In genomic region chr10:97313407-97313901, GRCm38 (mm10) we compare ENCODE assay signal across 8 mouse cellular contexts.
DNase-seq lines count a peak whose midpoint lies in the region; ATAC-seq lines count a peak whose summit lies in the region.

No protein-coding gene starts in this region.

- peak overlapping the region; percentile 66 for H3K4me2 ChIP-seq in heart, embryonic 12.5 days
- H3K4me2 ChIP-seq in kidney, embryonic 16.5 days (replicated peaks; ENCODE audit: low read depth, low read length): peak overlapping the region; percentile 72

- DNase-seq in B cell, adult 2 months: peak; percentile 78 to 81
- DNase-seq in brain, embryonic 18.5 days (ENCODE audit: low read depth, low spot score): peak; percentile 93
- peak; percentile 70 for DNase-seq in liver
- peak; percentile 20 to 46 for DNase-seq in monocyte, adult 2 months (ENCODE audit: low read depth in 1 of 2, low spot score in 2 of 2)
- DNase-seq in spleen, postnatal 14 days (ENCODE audit: low spot score in 2 of 2): peak; percentile 51 to 64

- peak; percentile 73 for ATAC-seq in erythroid progenitor cell, adult 5-6 weeks (replicated peaks; ENCODE audit: low FRiP score, poor library complexity, severe bottlenecking)
- ATAC-seq in heart, embryonic 12.5 days (ENCODE audit: insufficient number of reproducible peaks, low FRiP score): peak; percentile 89
- ATAC-seq in kidney, embryonic 16.5 days (ENCODE audit: low FRiP score, low TSS enrichment): peak; percentile 96

- H3K4me3 ChIP-seq in heart, embryonic 12.5 days: peak overlapping the region; percentile 49
- peak overlapping the region; percentile 59 for H3K4me3 ChIP-seq in kidney, embryonic 16.5 days (ENCODE audit: low read length)

- peak overlapping the region; percentile 88 for H3K27ac ChIP-seq in heart, embryonic 12.5 days (ENCODE audit: poor library complexity, severe bottlenecking)
- H3K27ac ChIP-seq in kidney, embryonic 16.5 days (ENCODE audit: low read length): peak overlapping the region; percentile 97

- no peaks in the 10 kb centered on the region for H3K27me3 ChIP-seq in heart, embryonic 12.5 days (replicated peaks)
- H3K27me3 ChIP-seq in kidney, embryonic 16.5 days (ENCODE audit: insufficient read depth, low read length): no peaks in the 10 kb centered on the region

- no peaks in the 10 kb centered on the region for H3K4me1 ChIP-seq in heart, embryonic 12.5 days (replicated peaks)
- peaks cover 6% of the 10 kb centered on the region; the same call in 1 of the 2 replicates for H3K4me1 ChIP-seq in kidney, embryonic 16.5 days (ENCODE audit: insufficient read depth, low read length)

- peak overlapping the region; percentile 60 for H3K9ac ChIP-seq in heart, embryonic 12.5 days
- H3K9ac ChIP-seq in kidney, embryonic 16.5 days (replicated peaks; ENCODE audit: low read length): peak overlapping the region; percentile 76

- H3K36me3 ChIP-seq in heart, embryonic 12.5 days: no peaks in the 10 kb centered on the region
- no peaks in the 10 kb centered on the region for H3K36me3 ChIP-seq in kidney, embryonic 16.5 days (ENCODE audit: insufficient read depth, low read length)

- no peaks in the 10 kb centered on the region for H3K9me3 ChIP-seq in heart, embryonic 12.5 days (replicated peaks)
- no peaks in the 10 kb centered on the region for H3K9me3 ChIP-seq in kidney, embryonic 16.5 days (ENCODE audit: low read length)

- WGBS in heart, embryonic 12.5 days: under 1% methylated on average over 13 of the region's 13 CpGs
- WGBS in kidney, embryonic 16.5 days: 1% methylated on average over 13 of the region's 13 CpGs

Comparison
In these comparisons a context has a peak if more than half of its experiments do, and no peak if none do; other contexts are left out.
1. Peak in every context shown above with its lines: DNase-seq, ATAC-seq, H3K4me3 ChIP-seq and H3K27ac ChIP-seq.
2. DNase-seq: peak in every context shown above with its lines; median percentile 93 in brain, embryonic 18.5 days; 80 in B cell, adult 2 months; 70 in liver; 58 in spleen, postnatal 14 days; 33 in monocyte, adult 2 months.